Mouse (Mus musculus) pancreas, adult 10 weeks (tissue): Measurements from ENCODE around the gene Asns. TPM values are rescaled to one million over a fixed set of nuclear protein-coding genes. Genes with fewer than 3 reads are reported as not detected.

Source experiments
- polyA plus RNA-seq: library from polyadenylated mRNA; stranded (reverse); fragments of 350-450 nt; fragmentation: Illumina TruSeq; extraction: RNeasy Lipid Tissue Mini Kit (QIAGEN cat#74804); gene quantifications from one replicate; pipeline ENCODE4 v1.2.3, GENCODE M21; 2015; ENCODE audit warnings: low read depth, low replicate concordance; ENCODE audit not compliant: insufficient read depth

Asns gene
- polyA plus RNA-seq = 107 TPM

DNA sequence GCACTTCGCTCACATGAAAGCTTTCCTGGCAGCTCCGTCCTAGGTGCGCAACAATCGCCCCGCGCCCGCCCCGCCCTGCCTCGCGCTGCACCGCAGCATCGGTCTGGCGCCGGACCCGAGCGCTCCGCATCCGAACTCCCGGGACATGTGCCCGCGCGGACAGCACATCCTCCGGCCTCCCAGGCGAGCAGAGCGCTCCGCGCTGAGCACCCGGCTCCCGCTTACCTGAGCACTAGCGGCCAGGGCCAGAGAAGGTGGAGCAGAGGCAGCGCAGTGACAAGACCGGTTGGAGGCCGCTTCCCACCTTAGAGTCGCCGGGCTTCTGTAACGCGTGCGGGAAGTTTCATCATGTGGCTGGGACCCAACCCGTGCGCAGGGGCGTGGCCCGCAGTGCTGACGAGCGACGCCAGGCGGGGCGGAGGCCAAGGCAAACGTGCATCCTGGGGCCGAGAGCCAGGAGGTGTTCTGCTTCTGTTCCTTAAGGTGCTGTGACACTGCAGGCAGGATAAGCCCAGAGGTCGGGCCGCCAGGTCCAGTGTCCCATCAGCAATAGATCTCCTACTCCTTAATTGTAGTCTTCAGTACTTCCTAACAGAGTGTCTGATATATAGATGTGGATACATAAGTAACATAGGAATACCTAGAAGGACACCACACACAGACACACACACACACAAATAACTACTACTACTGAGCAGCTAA is at the start of gene Asns:
Gene Asns, minus strand, starts transcription at position 371 of the 702 bp plus-strand sequence.

Other genes starting within 250 kb of the Asns start
- gene Tac1, start 138.4 kb downstream of the Asns start, polyA plus RNA-seq = 0.70 TPM
- 5.2 TPM for gene C1galt1, start 151.6 kb upstream of the Asns start, polyA plus RNA-seq